Mouse (Mus musculus): ENCODE measurements around the gene Nif3l1.

Nif3l1 gene

GRCm38 (mm10) chr1:58458175-58458574 lies 13.2 kb downstream of the Nif3l1 start:
- DNase-seq (ENCODE audit: low spot score), result no peak

GRCm38 (mm10) chr1:58458867-58459266 lies 13.9 kb downstream of the Nif3l1 start:
- no peak for DNase-seq (ENCODE audit: low spot score)

GRCm38 (mm10) chr1:58460566-58460965 lies 15.6 kb downstream of the Nif3l1 start:
- no peak for DNase-seq (ENCODE audit: low spot score)

GRCm38 (mm10) chr1:58463935-58464334 lies 19.0 kb downstream of the Nif3l1 start:
- DNase-seq (ENCODE audit: low spot score), result no peak

- DNase-seq (ENCODE audit: low spot score), result no peak
Observed at GRCm38 (mm10) chr1:58465042-58465441, 20.1 kb downstream of the Nif3l1 start.

GRCm38 (mm10) chr1:58465561-58465960 lies 20.6 kb downstream of the Nif3l1 start:
- DNase-seq (ENCODE audit: low spot score), result no peak

- DNase-seq (ENCODE audit: low spot score), result no peak
Observed at GRCm38 (mm10) chr1:58475662-58476061, 30.7 kb downstream of the Nif3l1 start.

GRCm38 (mm10) chr1:58482647-58483046 lies 37.7 kb downstream of the Nif3l1 start:
- DNase-seq (ENCODE audit: low spot score), result no peak

GRCm38 (mm10) chr1:58495603-58496002 lies 50.7 kb downstream of the Nif3l1 start:
- DNase-seq (ENCODE audit: low spot score), result no peak

GRCm38 (mm10) chr1:58497678-58498077 lies 52.7 kb downstream of the Nif3l1 start:
- DNase-seq (ENCODE audit: low spot score), result no peak

GRCm38 (mm10) chr1:58498758-58499157 lies 53.8 kb downstream of the Nif3l1 start:
- DNase-seq (ENCODE audit: low spot score), result no peak

- DNase-seq (ENCODE audit: low spot score), result no peak
Observed at GRCm38 (mm10) chr1:58503134-58503533, 58.2 kb downstream of the Nif3l1 start.

- DNase-seq (ENCODE audit: low spot score), result no peak
Observed at GRCm38 (mm10) chr1:58503793-58504370, 58.9 kb downstream of the Nif3l1 start.

- peak; percentile 52 for DNase-seq (ENCODE audit: low spot score)
Observed at GRCm38 (mm10) chr1:58504577-58505254, 59.8 kb downstream of the Nif3l1 start, which contains the start of gene Orc2. Gene Orc2, minus strand, starts transcription at chr1:58505109.

- no peak for DNase-seq (ENCODE audit: low spot score)
Observed at GRCm38 (mm10) chr1:58507249-58507648, 62.3 kb downstream of the Nif3l1 start.
